Mouse (Mus musculus) cortical plate, adult 2 months (tissue): Measurements from ENCODE around the gene Syngr1. TPM values are rescaled to one million over a fixed set of nuclear protein-coding genes. Genes with fewer than 3 reads are reported as not detected.

Experiments used
- H3K27ac ChIP-seq: fragments of 200-500 bp; 2 replicates; pipeline ENCODE4 v1.5.1; 2012; ENCODE audit warnings: low read length, control low read depth, inconsistent platforms; ENCODE audit not compliant: insufficient read depth
- H3K4me1 ChIP-seq: fragments of 200-500 bp; 2 replicates; pipeline ENCODE4 v1.6.1; 2011; ENCODE audit warnings: low read length; ENCODE audit not compliant: control insufficient read depth, insufficient read depth
- H3K4me3 ChIP-seq: fragments of 200-500 bp; 2 replicates; pipeline ENCODE4 v1.5.1; 2011; ENCODE audit warnings: mild to moderate bottlenecking, low read length, control low read depth; ENCODE audit not compliant: insufficient read depth
- CTCF ChIP-seq: fragments of 200-500 bp; IDR thresholded peaks from 2 replicates; pipeline ENCODE4 v1.5.1; 2011; ENCODE audit warnings: mild to moderate bottlenecking, control low read depth, low read length; ENCODE audit not compliant: insufficient read depth; ENCODE audit errors: extremely low read depth
- POLR2A ChIP-seq: fragments of 200-500 bp; IDR thresholded peaks from 2 replicates; pipeline ENCODE4 v1.6.1; 2011; ENCODE audit warnings: mild to moderate bottlenecking, low read length, control low read depth; ENCODE audit not compliant: insufficient read depth; ENCODE audit errors: extremely low read depth
- polyA plus RNA-seq: library from polyadenylated mRNA; depleted of rRNA; stranded (reverse); fragments of >200 nt; gene quantifications from 2 replicates; pipeline ENCODE4 v1.2.3, GENCODE M21; 2012

Syngr1 gene
- polyA plus RNA-seq, 1 experiment: 372 TPM

GRCm38 (mm10) chr15:80053381-80054033 lies 37.6 kb upstream of the Syngr1 start:
- no peak overlapping the region for H3K27ac ChIP-seq
- no peak overlapping the region for H3K4me3 ChIP-seq
- no peak for TF ChIP-seq POLR2A
- no peak for TF ChIP-seq CTCF
- no peaks in the 10 kb centered on the region for H3K4me1 ChIP-seq

GRCm38 (mm10) chr15:80054034-80054710 lies 37.0 kb upstream of the Syngr1 start:
- no peak for TF ChIP-seq CTCF
- TF ChIP-seq POLR2A: no peak
- no peak overlapping the region for H3K27ac ChIP-seq
- H3K4me1 ChIP-seq: no peaks in the 10 kb centered on the region
- no peak overlapping the region for H3K4me3 ChIP-seq

- TF ChIP-seq CTCF (no peak), POLR2A (no peak)
Observed at GRCm38 (mm10) chr15:80058151-80058550, 33.0 kb upstream of the Syngr1 start.

DNA sequence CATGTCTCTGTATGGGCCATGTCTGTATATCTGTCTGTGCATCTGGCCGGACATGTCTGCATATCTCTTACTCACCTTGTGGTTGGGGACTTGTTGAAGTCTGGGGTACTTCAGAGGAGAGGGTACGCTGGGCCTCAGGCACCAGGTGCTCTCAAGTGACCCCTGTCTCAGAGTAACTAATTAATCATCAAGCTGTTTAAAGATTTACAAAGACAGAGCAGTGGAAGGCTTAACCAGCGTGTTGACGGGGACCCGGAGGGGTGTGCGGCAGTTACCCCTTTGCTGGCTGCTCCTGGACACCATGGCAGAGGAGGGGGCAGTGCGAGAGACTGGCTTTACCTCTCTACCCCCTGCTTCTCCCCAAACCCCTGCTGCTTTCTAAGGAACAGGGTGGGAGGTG lies 31.5 kb upstream of the Syngr1 start:
- no peak overlapping the region for H3K4me3 ChIP-seq
- peaks cover 2% of the 10 kb centered on the region; the same call in 1 of the 2 replicates for H3K4me1 ChIP-seq
- TF ChIP-seq POLR2A (no peak), CTCF (no peak)
- H3K27ac ChIP-seq: no peak overlapping the region

More at GRCm38 (mm10) chr15:80058151-80058550, 33.0 kb upstream of the Syngr1 start:
- peaks cover 1% of the 10 kb centered on the region; the same call in 1 of the 2 replicates for H3K4me1 ChIP-seq
- H3K27ac ChIP-seq: no peak overlapping the region
- no peak overlapping the region for H3K4me3 ChIP-seq

DNA sequence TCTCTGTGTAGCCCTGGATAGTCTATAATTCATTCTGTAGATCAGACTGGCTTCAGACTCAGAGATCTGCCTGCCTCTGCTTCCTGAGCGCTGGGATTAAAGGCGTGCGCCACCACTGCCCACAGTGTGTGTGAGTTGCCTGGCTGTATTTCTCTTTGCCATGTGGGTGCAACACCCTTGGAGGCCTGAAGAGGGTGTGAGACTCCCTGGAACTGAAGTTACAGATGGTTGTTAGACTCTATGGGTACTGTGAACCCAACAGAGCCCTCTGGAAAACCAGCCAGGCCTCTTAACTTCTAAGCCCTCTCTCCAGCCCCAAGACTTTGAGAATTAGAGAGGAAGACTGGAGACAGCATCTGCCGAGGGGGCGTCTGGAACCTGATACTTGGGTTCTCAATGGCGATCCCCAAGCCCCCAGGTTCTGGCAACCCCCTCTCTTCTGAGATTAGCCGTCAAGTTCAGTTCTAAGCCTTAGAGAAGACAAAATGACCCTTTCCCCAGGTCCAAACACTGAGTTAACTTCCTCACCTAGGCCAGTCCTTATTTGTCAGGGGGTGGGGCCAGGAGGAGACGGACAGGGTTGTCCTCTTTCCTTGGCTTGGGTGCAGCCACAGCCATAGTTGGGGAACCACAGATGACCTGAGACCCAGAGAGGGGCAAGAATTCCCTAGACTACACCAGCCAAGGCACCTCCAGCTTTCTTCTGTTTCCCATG lies 30.6 kb upstream of the Syngr1 start:
- H3K4me1 ChIP-seq: peaks cover 2% of the 10 kb centered on the region; the same call in 1 of the 2 replicates
- no peak overlapping the region for H3K4me3 ChIP-seq
- TF ChIP-seq CTCF: no peak
- no peak for TF ChIP-seq POLR2A
- H3K27ac ChIP-seq: no peak overlapping the region

GRCm38 (mm10) chr15:80061071-80061550 lies 30.0 kb upstream of the Syngr1 start:
- H3K4me3 ChIP-seq: no peak overlapping the region
- no peak overlapping the region for H3K27ac ChIP-seq
- peaks cover 2% of the 10 kb centered on the region; the same call in 1 of the 2 replicates for H3K4me1 ChIP-seq
- TF ChIP-seq CTCF (no peak), POLR2A (no peak)

DNA sequence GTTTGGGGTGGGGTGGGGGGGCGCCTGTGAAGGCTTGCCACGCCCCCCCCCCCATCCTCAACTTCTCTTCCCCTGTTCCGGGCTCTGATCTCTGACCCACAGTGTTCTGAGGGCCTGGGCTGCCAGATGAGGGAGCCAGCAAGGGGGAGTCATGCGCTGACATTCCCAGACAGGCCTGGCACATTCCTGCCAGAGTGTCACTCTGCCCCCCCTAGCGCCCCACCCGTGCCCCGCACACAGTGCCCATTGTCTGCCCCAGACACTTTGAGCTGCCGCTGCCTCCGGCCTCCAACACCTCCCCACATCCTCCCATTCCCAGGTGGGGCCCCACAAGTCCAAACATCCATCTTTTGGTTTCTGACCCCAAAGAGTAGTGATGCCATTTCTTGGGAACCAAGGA lies 28.8 kb upstream of the Syngr1 start:
- Histone ChIP-seq H3K4me1 (peaks cover 2% of the 10 kb centered on the region; the same call in 1 of the 2 replicates), H3K27ac (no peak overlapping the region), H3K4me3 (no peak overlapping the region)
- TF ChIP-seq POLR2A: no peak
- no peak for TF ChIP-seq CTCF

DNA sequence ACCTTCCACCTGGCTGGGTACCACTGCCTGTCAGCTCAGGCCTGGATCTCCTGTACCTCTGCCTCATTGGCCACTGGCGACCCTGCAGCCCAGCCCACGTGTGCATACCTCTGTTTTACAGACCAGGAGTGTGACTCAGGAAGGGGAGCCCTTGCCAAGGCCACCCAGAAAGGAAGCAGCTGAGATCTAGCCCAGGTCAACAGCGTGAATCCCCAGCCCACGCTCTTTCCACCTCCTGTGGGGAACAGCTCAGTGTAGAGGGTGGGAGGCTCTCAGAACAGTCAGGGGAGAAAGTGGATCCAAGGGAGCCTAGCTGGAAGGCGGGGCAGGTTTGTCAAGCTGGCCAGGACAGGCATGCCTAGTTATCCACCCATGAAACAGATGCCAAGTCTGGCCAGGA lies 28.3 kb upstream of the Syngr1 start:
- TF ChIP-seq CTCF (no peak), POLR2A (no peak)
- Histone ChIP-seq H3K4me1 (peaks cover 2% of the 10 kb centered on the region; the same call in 1 of the 2 replicates), H3K27ac (no peak overlapping the region), H3K4me3 (no peak overlapping the region)

GRCm38 (mm10) chr15:80064965-80065364 lies 26.2 kb upstream of the Syngr1 start:
- H3K4me3 ChIP-seq: no peak overlapping the region
- H3K4me1 ChIP-seq: peaks cover 2% of the 10 kb centered on the region; the same call in 1 of the 2 replicates
- TF ChIP-seq CTCF: no peak
- no peak for TF ChIP-seq POLR2A
- H3K27ac ChIP-seq: no peak overlapping the region
